Mouse (Mus musculus) gonadal fat pad, adult 2 months (tissue): ENCODE results near the gene Dusp28. TPM values are rescaled to one million over a fixed set of nuclear protein-coding genes. Genes with fewer than 3 reads are reported as not detected.
"Not testable (repeated sequence)": the region's sequence is repeated elsewhere in the genome, so short reads cannot be mapped to it uniquely, and the experiment has no call there.

Experiments used
- DNase-seq: peaks from one replicate; pipeline ENCODE4 v3.0.0-alpha.2; 2012; ENCODE audit warnings: low read depth
- polyA plus RNA-seq: library from polyadenylated mRNA; depleted of rRNA; stranded (reverse); fragments of >200 nt; gene quantifications from 2 replicates; pipeline ENCODE4 v1.2.3, GENCODE M21; 2012; rRNA removed

The Dusp28 gene
- polyA plus RNA-seq, 1 experiment = 53.3 TPM

- no peak for DNase-seq
These were observed 31.0 kb downstream of the Dusp28 start for GRCm38 (mm10) chr1:92937797-92938196.

- DNase-seq = no peak
These were observed 33.0 kb downstream of the Dusp28 start for GRCm38 (mm10) chr1:92939746-92940145.

GRCm38 (mm10) chr1:92943219-92943989 lies 36.6 kb downstream of the Dusp28 start:
- no peak for DNase-seq

DNA sequence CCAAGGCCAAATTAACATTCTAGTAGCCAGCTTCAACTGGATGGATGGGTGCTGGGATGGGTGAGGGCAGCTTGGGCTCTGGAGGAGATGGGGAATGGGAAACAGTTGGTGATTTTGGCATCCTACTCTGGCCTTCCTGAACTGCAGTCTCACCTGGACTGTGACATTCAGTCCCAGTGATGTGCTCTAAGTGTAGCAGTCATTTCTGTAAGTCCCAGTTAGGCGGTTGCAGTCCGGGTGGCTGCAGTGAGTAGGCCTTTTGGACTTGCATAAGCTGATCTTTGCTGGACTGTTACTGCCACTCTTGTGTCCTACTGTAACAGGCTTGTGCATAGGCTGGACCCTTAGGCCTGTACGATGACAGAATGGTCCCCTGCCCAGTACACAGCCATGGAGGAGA lies 41.2 kb downstream of the Dusp28 start:
- no peak for DNase-seq

- no peak for DNase-seq
These were observed 42.6 kb downstream of the Dusp28 start for GRCm38 (mm10) chr1:92949426-92949825.

DNA sequence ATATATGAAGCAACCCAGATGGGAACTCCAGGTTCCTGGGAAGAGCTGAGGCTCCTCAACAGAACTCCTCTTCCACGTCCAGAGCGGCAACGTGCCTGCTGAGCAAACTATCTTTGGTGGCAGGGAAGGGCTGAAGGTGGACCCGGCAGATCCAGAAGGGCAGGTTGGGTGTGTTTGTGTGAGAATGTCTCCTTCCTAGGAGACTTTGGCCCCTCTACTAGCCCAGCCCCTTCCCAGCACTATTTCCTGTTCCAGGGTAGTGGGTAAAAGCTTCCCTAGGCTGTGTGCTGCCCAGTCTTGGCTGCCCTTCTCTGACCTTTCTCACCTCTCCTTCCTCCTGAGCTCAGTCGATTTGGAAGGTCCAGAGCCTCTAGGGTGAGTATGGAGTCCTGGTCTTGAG lies 43.8 kb downstream of the Dusp28 start, which contains the start of gene Gpr35:
Gpr35 (plus strand) TSS at position 259 of the 400 bp plus-strand sequence.
- DNase-seq = no peak

GRCm38 (mm10) chr1:92953641-92954040 lies 46.9 kb downstream of the Dusp28 start:
- no peak for DNase-seq

DNA sequence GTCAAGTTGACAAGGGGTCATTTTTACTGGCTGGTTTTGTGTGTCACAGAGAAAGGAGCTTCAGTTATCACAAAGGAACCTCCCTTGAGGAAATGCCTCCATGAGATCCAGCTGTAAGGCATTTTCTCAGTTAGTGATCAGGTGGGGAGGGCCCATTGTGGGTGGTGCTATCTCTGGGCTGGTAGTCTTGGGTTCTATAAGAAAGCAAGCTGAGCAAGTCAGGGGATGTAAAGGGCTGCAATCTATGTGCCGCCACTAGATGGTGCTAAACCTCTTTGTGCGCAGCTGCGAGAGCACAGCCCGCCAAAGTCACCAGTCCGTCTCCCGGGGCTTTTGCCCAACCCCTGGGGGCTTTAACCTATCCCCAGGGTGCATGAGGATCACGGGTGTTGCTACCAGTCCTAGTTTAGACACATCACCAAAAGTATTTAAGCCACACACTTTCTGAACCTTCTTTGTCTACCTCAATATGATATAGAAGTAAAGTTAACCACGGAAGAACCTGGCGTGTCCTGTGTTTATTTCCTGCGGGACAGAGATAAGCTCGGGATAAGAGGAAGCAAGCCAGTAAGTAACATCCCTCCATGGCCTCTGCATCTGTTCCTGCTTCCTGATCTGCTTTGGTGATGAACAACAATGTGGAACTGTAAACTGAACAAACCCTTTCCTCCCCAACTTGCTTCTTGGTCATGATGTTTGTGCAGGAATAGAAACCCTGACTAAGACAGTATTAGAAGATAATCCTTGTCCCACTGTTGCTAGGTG lies 50.0 kb downstream of the Dusp28 start:
- not testable (repeated sequence) for DNase-seq

Other genes starting within 250 kb of the Dusp28 start
- 49.0 and 74.4 TPM in 2 replicates for gene Gpc1, start 75.3 kb upstream of the Dusp28 start, polyA plus RNA-seq
- gene Ankmy1, start 4.1 kb upstream of the Dusp28 start, polyA plus RNA-seq = 1.2 and 1.6 TPM in 2 replicates
- gene Rnpepl1, start 3.8 kb downstream of the Dusp28 start, polyA plus RNA-seq = 109 and 146 TPM in 2 replicates
- gene Capn10, start 27.4 kb downstream of the Dusp28 start, polyA plus RNA-seq = 69.2 and 75.1 TPM in 2 replicates
- gene Gpr35, start 43.9 kb downstream of the Dusp28 start, polyA plus RNA-seq = 1.7 and 2.3 TPM in 2 replicates
- not detected in 2 replicates for gene Aqp12, start 99.4 kb downstream of the Dusp28 start, polyA plus RNA-seq
- gene Kif1a, start 195.0 kb downstream of the Dusp28 start, polyA plus RNA-seq = 1.6 and 2.1 TPM in 2 replicates
- gene Agxt, start 228.3 kb downstream of the Dusp28 start, polyA plus RNA-seq = 0.22 TPM in 1 of 2 replicates, not detected in the other